Mouse (Mus musculus) spleen, adult 2 months (tissue): ENCODE results near the gene Pknox2. TPM values are rescaled to one million over a fixed set of nuclear protein-coding genes. Genes with fewer than 3 reads are reported as not detected.

ENCODE experiments used
- DNase-seq, 2 experiments: peaks; one replicate each; pipeline versions ENCODE4 v3.0.0 to v3.0.0-alpha.2; 2012 to 2021; ENCODE audit warnings: low spot score in 2 of 2, low read depth in 1 of 2
- H3K27ac ChIP-seq: fragments of 200-500 bp; 2 replicates; pipeline ENCODE4 v1.5.1; 2012; ENCODE audit warnings: low read length, inconsistent platforms; ENCODE audit not compliant: insufficient read depth
- H3K27me3 ChIP-seq: fragments of 200-500 bp; 2 replicates; pipeline ENCODE4 v1.6.1; 2012; ENCODE audit warnings: mild to moderate bottlenecking, moderate library complexity, low read length, inconsistent platforms; ENCODE audit not compliant: control insufficient read depth, insufficient read depth
- H3K36me3 ChIP-seq: fragments of 200-500 bp; 2 replicates; pipeline ENCODE4 v1.6.1; 2012; ENCODE audit warnings: mild to moderate bottlenecking, low read length, inconsistent platforms; ENCODE audit not compliant: control insufficient read depth, insufficient read depth
- H3K4me1 ChIP-seq: fragments of 200-500 bp; 2 replicates; pipeline ENCODE4 v1.6.1; 2011; ENCODE audit warnings: inconsistent platforms; ENCODE audit not compliant: control insufficient read depth, insufficient read depth, insufficient read length
- H3K4me3 ChIP-seq: fragments of 200-500 bp; 2 replicates; pipeline ENCODE4 v1.5.1; 2011; ENCODE audit warnings: mild to moderate bottlenecking, inconsistent platforms; ENCODE audit not compliant: insufficient read depth, insufficient read length; ENCODE audit errors: extremely low read depth
- CTCF ChIP-seq: fragments of 200-500 bp; IDR thresholded peaks from 2 replicates; pipeline ENCODE4 v1.5.1; 2011; ENCODE audit warnings: mild to moderate bottlenecking, inconsistent platforms; ENCODE audit not compliant: insufficient read depth, insufficient read length, insufficient replicate concordance; ENCODE audit errors: extremely low read depth
- POLR2A ChIP-seq: fragments of 200-500 bp; IDR thresholded peaks from 2 replicates; pipeline ENCODE4 v1.6.1; 2011; ENCODE audit warnings: low read depth, low read length, inconsistent platforms
- WGBS: fragments of 180-500 bp; shearing (Covaris S2); methylation state at CpG from one replicate; pipeline ENCODE4 v1.1.7; 2018; 5-methylcytosine and 5-hydroxymethylcytosine counted together
- polyA plus RNA-seq: library from polyadenylated mRNA; depleted of rRNA; stranded (reverse); fragments of >200 nt; gene quantifications from 2 replicates; pipeline ENCODE4 v1.2.3, GENCODE M21; 2012

The Pknox2 gene
- polyA plus RNA-seq, 1 experiment, result 2.9 TPM

- no peaks in the 10 kb centered on the region for H3K27me3 ChIP-seq
- no peaks in the 10 kb centered on the region for H3K4me1 ChIP-seq
- DNase-seq, result no peak
- no peaks in the 10 kb centered on the region for H3K36me3 ChIP-seq
- TF ChIP-seq POLR2A (no peak), CTCF (no peak)
- 94% methylated on average over 5 of the region's 5 CpGs for WGBS
- H3K27ac ChIP-seq, result no peak overlapping the region
- no peak overlapping the region for H3K4me3 ChIP-seq
Measured at GRCm38 (mm10) chr9:36948181-36948580, 199.0 kb downstream of the Pknox2 start.

- Histone ChIP-seq H3K4me1 (no peaks in the 10 kb centered on the region), H3K4me3 (no peak overlapping the region), H3K27ac (no peak overlapping the region), H3K27me3 (no peaks in the 10 kb centered on the region), H3K36me3 (no peaks in the 10 kb centered on the region)
- TF ChIP-seq CTCF (no peak), POLR2A (no peak)
- 86% methylated on average over 5 of the region's 5 CpGs for WGBS
- no peak for DNase-seq
Measured at GRCm38 (mm10) chr9:36947056-36947694, 200.0 kb downstream of the Pknox2 start.

- no peaks in the 10 kb centered on the region for H3K4me1 ChIP-seq
- H3K27ac ChIP-seq, result no peak overlapping the region
- DNase-seq, result no peak
- WGBS, result 68% methylated on average over 7 of the region's 7 CpGs
- TF ChIP-seq POLR2A, result no peak
- no peak for TF ChIP-seq CTCF
- no peaks in the 10 kb centered on the region for H3K36me3 ChIP-seq
- no peaks in the 10 kb centered on the region for H3K27me3 ChIP-seq
- H3K4me3 ChIP-seq, result no peak overlapping the region
Measured at GRCm38 (mm10) chr9:36944843-36945242, 202.4 kb downstream of the Pknox2 start.

- no peaks in the 10 kb centered on the region for H3K4me1 ChIP-seq
- TF ChIP-seq POLR2A, result no peak
- TF ChIP-seq CTCF, result no peak
- H3K27ac ChIP-seq, result no peak overlapping the region
- no peaks in the 10 kb centered on the region for H3K36me3 ChIP-seq
- no peak overlapping the region for H3K4me3 ChIP-seq
- DNase-seq, result no peak
- H3K27me3 ChIP-seq, result no peaks in the 10 kb centered on the region
- WGBS, result 81% methylated on average over 2 of the region's 2 CpGs
Measured at GRCm38 (mm10) chr9:36942561-36942960, 204.6 kb downstream of the Pknox2 start.

- no peak overlapping the region for H3K4me3 ChIP-seq
- H3K4me1 ChIP-seq, result no peaks in the 10 kb centered on the region
- TF ChIP-seq CTCF, result no peak
- TF ChIP-seq POLR2A, result no peak
- no peak for DNase-seq
- no peaks in the 10 kb centered on the region for H3K36me3 ChIP-seq
- no peaks in the 10 kb centered on the region for H3K27me3 ChIP-seq
- H3K27ac ChIP-seq, result no peak overlapping the region
- 70% methylated on average over 4 of the region's 4 CpGs for WGBS
Measured at GRCm38 (mm10) chr9:36942131-36942530, 205.1 kb downstream of the Pknox2 start.

GRCm38 (mm10) chr9:36941565-36941964 is 205.6 kb downstream of the Pknox2 start:
- WGBS, result 26% methylated on average over 5 of the region's 5 CpGs
- Histone ChIP-seq H3K36me3 (no peaks in the 10 kb centered on the region), H3K27me3 (no peaks in the 10 kb centered on the region), H3K4me3 (no peak overlapping the region), H3K4me1 (no peaks in the 10 kb centered on the region), H3K27ac (no peak overlapping the region)
- DNase-seq, result no peak
- no peak for TF ChIP-seq POLR2A
- TF ChIP-seq CTCF, result no peak

GRCm38 (mm10) chr9:36938601-36939078 is 208.6 kb downstream of the Pknox2 start:
- H3K27me3 ChIP-seq, result no peaks in the 10 kb centered on the region
- H3K36me3 ChIP-seq, result no peaks in the 10 kb centered on the region
- WGBS, result 84% methylated on average over 8 of the region's 8 CpGs
- DNase-seq, result no peak
- H3K4me3 ChIP-seq, result no peak overlapping the region
- H3K27ac ChIP-seq, result no peak overlapping the region
- no peaks in the 10 kb centered on the region for H3K4me1 ChIP-seq
- no peak for TF ChIP-seq CTCF
- no peak for TF ChIP-seq POLR2A
